Mouse (Mus musculus): ENCODE data around the gene Rrp1b. TPM values are rescaled to one million over a fixed set of nuclear protein-coding genes. Genes with fewer than 3 reads are reported as not detected.

Rrp1b gene
- polyA plus RNA-seq, 1 experiment from 2014 or later, result 29.2 TPM

- no peak overlapping the region for H3K4me3 ChIP-seq
- WGBS, result 79% methylated on average over 23 of the region's 23 CpGs
- ATAC-seq (replicated peaks; ENCODE audit: insufficient number of reproducible peaks, insufficient read depth, low FRiP score, low read depth), result no peak
Measured at GRCm38 (mm10) chr17:32034322-32034721, 1.6 kb upstream of the Rrp1b start.

DNA sequence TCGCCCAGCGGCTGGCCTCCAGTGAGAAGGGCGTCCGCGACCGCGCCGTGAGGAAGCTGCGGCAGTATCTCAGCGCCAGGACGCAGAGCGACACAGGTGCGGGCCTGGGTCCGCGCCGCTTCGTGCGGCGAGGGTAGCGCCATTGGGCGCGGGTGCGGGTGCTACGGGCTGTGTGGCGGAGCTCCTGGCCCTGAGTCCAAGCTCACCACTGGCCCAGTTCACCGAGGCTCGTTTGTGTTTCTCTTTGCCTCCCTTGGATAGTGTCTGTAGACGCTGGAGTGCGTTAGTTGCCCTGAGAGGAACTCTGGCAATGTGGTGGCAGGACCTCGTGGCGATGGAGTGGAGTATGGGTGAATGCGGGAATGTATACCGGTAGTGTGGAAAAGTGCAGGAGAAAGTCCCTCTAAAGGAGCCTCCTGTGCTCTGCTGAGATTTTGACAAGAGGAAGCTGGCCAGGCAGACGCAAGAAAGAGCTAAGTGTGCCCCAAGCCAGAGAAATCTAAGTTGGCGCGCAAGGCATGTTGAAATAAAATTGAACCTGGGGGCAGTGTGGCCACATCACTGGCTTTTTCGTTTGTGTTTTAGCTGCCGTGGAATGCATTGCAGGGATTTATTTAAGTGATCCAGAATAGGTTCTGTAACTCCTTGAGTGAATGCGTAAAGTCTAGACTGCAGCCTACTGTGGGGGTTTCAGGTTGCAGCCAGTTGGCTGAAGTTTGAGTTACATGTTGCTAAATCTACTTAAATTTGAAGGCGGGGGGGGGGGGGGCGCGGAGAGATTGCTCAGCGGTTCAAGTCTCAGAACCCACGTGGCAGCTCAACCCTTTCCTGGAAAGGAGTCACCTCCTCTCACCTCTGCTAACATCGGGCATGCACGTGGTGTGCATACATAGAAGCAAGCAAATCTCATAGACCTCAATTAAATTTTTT, 874 bp downstream of the Rrp1b start:
- no peak for ATAC-seq (replicated peaks; ENCODE audit: insufficient number of reproducible peaks, insufficient read depth, low FRiP score, low read depth)
- Histone ChIP-seq H3K4me2 (peak overlapping the region; percentile 95), H3K9me3 (replicated peaks) (no peaks in the 10 kb centered on the region), H3K4me1 (replicated peaks) (peaks cover 18% of the 10 kb centered on the region), H3K27ac (peak overlapping the region; percentile 76), H3K27me3 (no peaks in the 10 kb centered on the region), H3K4me3 (peak overlapping the region; percentile 84), H3K36me3 (no peaks in the 10 kb centered on the region), H3K9ac (peak overlapping the region; percentile 81)
- under 1% methylated on average over 46 of the region's 46 CpGs for WGBS

More at GRCm38 (mm10) chr17:32034322-32034721, 1.6 kb upstream of the Rrp1b start:
- no peak overlapping the region for H3K27ac ChIP-seq
- no peak overlapping the region for H3K9ac ChIP-seq
- H3K9me3 ChIP-seq (replicated peaks), result no peaks in the 10 kb centered on the region
- H3K36me3 ChIP-seq, result no peaks in the 10 kb centered on the region
- H3K27me3 ChIP-seq, result no peaks in the 10 kb centered on the region
- peaks cover 18% of the 10 kb centered on the region for H3K4me1 ChIP-seq (replicated peaks)
- no peak overlapping the region for H3K4me2 ChIP-seq

- no peak for ATAC-seq (replicated peaks; ENCODE audit: insufficient number of reproducible peaks, insufficient read depth, low FRiP score, low read depth)
- Histone ChIP-seq H3K4me3 (no peak overlapping the region), H3K4me1 (replicated peaks) (peaks cover 18% of the 10 kb centered on the region), H3K9me3 (replicated peaks) (no peaks in the 10 kb centered on the region), H3K9ac (no peak overlapping the region), H3K4me2 (no peak overlapping the region), H3K27me3 (no peaks in the 10 kb centered on the region), H3K36me3 (no peaks in the 10 kb centered on the region), H3K27ac (no peak overlapping the region)
- WGBS, result 82% methylated on average over 10 of the region's 10 CpGs
Measured at GRCm38 (mm10) chr17:32040263-32040662, 4.4 kb downstream of the Rrp1b start.

- 84% methylated on average over 5 of the region's 5 CpGs for WGBS
- Histone ChIP-seq H3K27ac (no peak overlapping the region), H3K9me3 (replicated peaks) (no peaks in the 10 kb centered on the region), H3K4me3 (no peak overlapping the region), H3K4me2 (no peak overlapping the region), H3K4me1 (replicated peaks) (no peaks in the 10 kb centered on the region), H3K27me3 (no peaks in the 10 kb centered on the region), H3K36me3 (peaks cover 29% of the 10 kb centered on the region), H3K9ac (no peak overlapping the region)
- no peak for ATAC-seq (replicated peaks; ENCODE audit: insufficient number of reproducible peaks, insufficient read depth, low FRiP score, low read depth)
Measured at GRCm38 (mm10) chr17:32046541-32046940, 10.6 kb downstream of the Rrp1b start.

GRCm38 (mm10) chr17:32048351-32048750, 12.5 kb downstream of the Rrp1b start:
- ATAC-seq (replicated peaks; ENCODE audit: insufficient number of reproducible peaks, insufficient read depth, low FRiP score, low read depth), result no peak
- no peak overlapping the region for H3K9ac ChIP-seq
- WGBS, result 81% methylated on average over 5 of the region's 5 CpGs
- H3K4me1 ChIP-seq (replicated peaks), result peaks cover 6% of the 10 kb centered on the region; the same call in 1 of the 2 replicates
- no peaks in the 10 kb centered on the region for H3K9me3 ChIP-seq (replicated peaks)
- H3K4me2 ChIP-seq, result no peak overlapping the region
- peaks cover 32% of the 10 kb centered on the region for H3K36me3 ChIP-seq
- no peak overlapping the region for H3K4me3 ChIP-seq
- no peak overlapping the region for H3K27ac ChIP-seq
- H3K27me3 ChIP-seq, result no peaks in the 10 kb centered on the region

DNA sequence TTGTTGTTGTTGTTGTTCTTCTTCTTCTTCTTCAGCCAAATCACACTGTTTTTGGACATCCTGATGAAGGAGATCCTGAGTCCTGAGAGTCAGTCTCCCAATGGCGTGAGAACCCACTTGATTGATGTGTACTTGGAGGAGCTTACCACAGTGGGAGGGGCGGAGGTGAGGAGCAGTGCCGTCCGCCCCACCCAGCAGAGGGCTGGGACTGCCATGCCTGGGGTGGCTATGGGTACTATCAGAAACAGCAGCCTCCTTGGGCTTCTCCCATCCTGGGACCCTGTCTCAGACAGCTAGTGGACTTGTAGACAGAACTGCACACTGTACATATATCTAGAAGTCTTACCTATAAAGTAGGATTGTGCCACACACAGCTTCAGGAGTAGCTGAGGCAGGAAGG, 14.0 kb downstream of the Rrp1b start:
- Histone ChIP-seq H3K36me3 (peaks cover 41% of the 10 kb centered on the region), H3K4me1 (replicated peaks) (peaks cover 6% of the 10 kb centered on the region; the same call in 1 of the 2 replicates), H3K4me2 (no peak overlapping the region), H3K9me3 (replicated peaks) (no peaks in the 10 kb centered on the region), H3K4me3 (no peak overlapping the region), H3K9ac (no peak overlapping the region), H3K27ac (no peak overlapping the region), H3K27me3 (no peaks in the 10 kb centered on the region)
- no peak for ATAC-seq (replicated peaks; ENCODE audit: insufficient number of reproducible peaks, insufficient read depth, low FRiP score, low read depth)
- 78% methylated on average over 4 of the region's 4 CpGs for WGBS

- no peak overlapping the region for H3K27ac ChIP-seq
- WGBS, result 90% methylated on average over 6 of the region's 6 CpGs
Measured at GRCm38 (mm10) chr17:32050609-32051008, 14.7 kb downstream of the Rrp1b start.

DNA sequence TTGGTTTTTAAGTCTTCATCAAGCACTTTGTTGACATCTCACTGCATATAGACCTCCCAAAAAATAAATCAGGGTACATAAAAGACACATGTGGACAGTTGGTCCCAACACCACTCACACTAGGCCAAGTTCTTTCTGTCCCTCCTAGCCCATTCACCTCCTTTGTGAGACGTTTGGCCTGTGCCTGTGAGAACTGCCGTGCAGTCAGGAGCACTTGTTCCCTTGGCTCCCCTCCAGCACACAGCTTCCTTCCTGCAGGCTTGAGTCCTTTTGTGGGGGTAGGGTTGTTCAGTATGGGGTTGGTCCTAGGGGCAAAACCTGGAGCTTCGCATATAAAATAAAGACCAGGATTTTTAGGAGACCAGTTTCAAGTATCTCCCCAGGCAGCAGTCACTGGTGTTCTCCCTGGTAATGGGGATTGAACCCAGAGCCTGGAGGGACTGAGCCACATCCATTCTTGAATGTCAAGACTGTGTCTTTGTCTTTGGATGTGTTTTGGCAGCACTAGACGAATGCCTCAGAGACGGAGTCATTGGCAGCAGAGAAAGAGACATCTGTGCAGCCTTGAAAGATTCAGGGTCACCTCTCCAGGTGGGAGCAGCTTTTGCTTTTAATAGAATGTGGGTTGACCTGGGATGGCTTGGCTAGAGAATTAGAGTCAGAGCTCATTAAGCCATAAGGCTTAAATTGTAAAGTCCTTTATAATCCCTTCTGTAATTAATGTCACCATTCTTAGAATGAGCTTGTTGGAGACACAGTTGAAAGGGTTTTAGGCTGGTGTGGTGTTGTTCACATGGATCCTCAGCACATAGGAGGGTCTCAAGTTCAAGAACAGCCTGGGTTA, 16.6 kb downstream of the Rrp1b start:
- no peaks in the 10 kb centered on the region for H3K27me3 ChIP-seq
- H3K9me3 ChIP-seq (replicated peaks), result no peaks in the 10 kb centered on the region
- no peak overlapping the region for H3K4me3 ChIP-seq
- no peak for ATAC-seq (replicated peaks; ENCODE audit: insufficient number of reproducible peaks, insufficient read depth, low FRiP score, low read depth)
- H3K36me3 ChIP-seq, result peaks cover 65% of the 10 kb centered on the region
- 55% methylated on average over 5 of the region's 5 CpGs for WGBS
- 0 out of 2 replicates have a peak overlapping the region, but pooled peaks have one; percentile 11 for H3K27ac ChIP-seq
- no peak overlapping the region for H3K9ac ChIP-seq
- H3K4me2 ChIP-seq, result no peak overlapping the region
- peaks cover 6% of the 10 kb centered on the region; the same call in 1 of the 2 replicates for H3K4me1 ChIP-seq (replicated peaks)

More at GRCm38 (mm10) chr17:32050609-32051008, 14.7 kb downstream of the Rrp1b start:
- Histone ChIP-seq H3K4me3 (no peak overlapping the region), H3K4me1 (replicated peaks) (peaks cover 6% of the 10 kb centered on the region; the same call in 1 of the 2 replicates), H3K27me3 (no peaks in the 10 kb centered on the region), H3K9me3 (replicated peaks) (no peaks in the 10 kb centered on the region), H3K9ac (no peak overlapping the region), H3K4me2 (no peak overlapping the region), H3K36me3 (peaks cover 48% of the 10 kb centered on the region)
- ATAC-seq (replicated peaks; ENCODE audit: insufficient number of reproducible peaks, insufficient read depth, low FRiP score, low read depth), result no peak

- H3K27ac ChIP-seq, result no peak overlapping the region
- 82% methylated on average over 5 of the region's 5 CpGs for WGBS
- peaks cover 69% of the 10 kb centered on the region for H3K36me3 ChIP-seq
Measured at GRCm38 (mm10) chr17:32053677-32054076, 17.8 kb downstream of the Rrp1b start.

GRCm38 (mm10) chr17:32057843-32058242, 21.9 kb downstream of the Rrp1b start:
- Histone ChIP-seq H3K4me3 (no peak overlapping the region), H3K36me3 (peaks cover 73% of the 10 kb centered on the region), H3K4me1 (replicated peaks) (peaks cover 7% of the 10 kb centered on the region), H3K4me2 (no peak overlapping the region), H3K27me3 (no peaks in the 10 kb centered on the region), H3K9ac (no peak overlapping the region), H3K9me3 (replicated peaks) (no peaks in the 10 kb centered on the region), H3K27ac (no peak overlapping the region)
- 95% methylated on average over 2 of the region's 2 CpGs for WGBS
- no peak for ATAC-seq (replicated peaks; ENCODE audit: insufficient number of reproducible peaks, insufficient read depth, low FRiP score, low read depth)

More at GRCm38 (mm10) chr17:32053677-32054076, 17.8 kb downstream of the Rrp1b start:
- no peak overlapping the region for H3K9ac ChIP-seq
- H3K9me3 ChIP-seq (replicated peaks), result no peaks in the 10 kb centered on the region
- peaks cover 6% of the 10 kb centered on the region; the same call in 1 of the 2 replicates for H3K4me1 ChIP-seq (replicated peaks)
- no peak for ATAC-seq (replicated peaks; ENCODE audit: insufficient number of reproducible peaks, insufficient read depth, low FRiP score, low read depth)
- no peaks in the 10 kb centered on the region for H3K27me3 ChIP-seq
- H3K4me2 ChIP-seq, result no peak overlapping the region
- no peak overlapping the region for H3K4me3 ChIP-seq

- Histone ChIP-seq H3K9ac (no peak overlapping the region), H3K4me1 (replicated peaks) (peaks cover 16% of the 10 kb centered on the region), H3K36me3 (peaks cover 68% of the 10 kb centered on the region), H3K4me3 (no peak overlapping the region), H3K27me3 (no peaks in the 10 kb centered on the region), H3K9me3 (replicated peaks) (no peaks in the 10 kb centered on the region), H3K4me2 (no peak overlapping the region), H3K27ac (no peak overlapping the region)
- 91% methylated on average over 2 of the region's 2 CpGs for WGBS
- no peak for ATAC-seq (replicated peaks; ENCODE audit: insufficient number of reproducible peaks, insufficient read depth, low FRiP score, low read depth)
Measured at GRCm38 (mm10) chr17:32059084-32059483, 23.2 kb downstream of the Rrp1b start.

All from heart, embryonic 15.5 days (tissue).